ENCODE assay signal across 18 mouse cellular contexts in the genomic region with DNA sequence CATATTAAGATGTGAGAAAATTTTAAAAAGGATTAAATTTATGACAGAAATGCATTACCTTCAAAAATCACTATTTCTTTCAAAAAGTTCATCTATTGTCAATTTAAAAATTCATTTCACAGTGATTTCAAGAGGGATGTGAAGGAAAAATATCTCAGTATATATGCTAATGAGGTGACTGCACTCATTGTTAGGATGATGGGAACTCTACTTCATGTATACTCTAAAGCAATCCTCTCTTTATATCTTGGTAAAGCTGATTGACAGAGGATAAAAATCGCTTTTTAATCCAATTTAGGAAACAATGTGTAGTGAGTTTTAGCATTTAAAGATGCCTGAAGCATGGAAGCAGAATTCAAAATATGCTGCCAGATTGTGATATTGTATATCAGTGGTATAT.
"Had no signal": no experiment of that assay in that cellular context is flagged by ENCODE, and none has a peak within 500 bp of the region (broad histone marks: within the 10 kb centered on the region; RNA-seq: fewer than 3 reads in every experiment).

No protein-coding gene starts in this region.

- H3K36me3 ChIP-seq: liver, embryonic 13.5 days; liver, embryonic 15.5 days; stomach, embryonic 15.5 days had no signal

- H3K27ac ChIP-seq: liver, embryonic 13.5 days; liver, embryonic 15.5 days; macrophage; neural tube, embryonic 12.5 days; stomach, embryonic 15.5 days; stomach, postnatal 0 days had no signal

- DNase-seq: liver, embryonic 13.5 days; liver, postnatal 0 days; lung, adult 2 months; lung, postnatal 14 days; lung, postnatal 36 days; right cerebral cortex, postnatal 14 days; thymus, adult 2 months; thymus, postnatal 25 days; thymus, postnatal 4 days had no signal

- ATAC-seq: liver, postnatal 0 days; lung, postnatal 0 days had no signal

- H3K4me1 ChIP-seq: liver, embryonic 13.5 days; liver, embryonic 15.5 days; lung, embryonic 15.5 days; neural tube, embryonic 12.5 days; stomach, embryonic 15.5 days had no signal

- H3K4me3 ChIP-seq: liver, embryonic 13.5 days; liver, embryonic 15.5 days; lung, embryonic 15.5 days; megakaryocyte, embryonic 14.5 days; neural tube, embryonic 12.5 days; stomach, embryonic 15.5 days had no signal

- H3K9me3 ChIP-seq: liver, embryonic 13.5 days; liver, embryonic 15.5 days; lung, embryonic 15.5 days; megakaryocyte, embryonic 14.5 days; neural tube, embryonic 12.5 days; stomach, embryonic 15.5 days had no signal

- H3K27me3 ChIP-seq: liver, embryonic 13.5 days; liver, embryonic 15.5 days; lung, embryonic 15.5 days; megakaryocyte, embryonic 14.5 days; neural tube, embryonic 12.5 days; stomach, embryonic 15.5 days had no signal

- H3K9ac ChIP-seq: liver, embryonic 13.5 days; liver, embryonic 15.5 days; liver, postnatal 0 days; lung, embryonic 15.5 days; neural tube, embryonic 12.5 days; stomach, embryonic 15.5 days had no signal

- H3K4me2 ChIP-seq: liver, embryonic 11.5 days; liver, embryonic 13.5 days; liver, embryonic 15.5 days; lung, embryonic 15.5 days; neural tube, embryonic 12.5 days; stomach, embryonic 15.5 days had no signal
